Mouse (Mus musculus): ENCODE measurements at regions not wholly inside any gene's neighbourhood (a gene's known extent, or its start where the extent isn't known, plus 50 kb on each side); places are given as distances from the start of the nearest gene placed in this dataset.

- H3K4me1 ChIP-seq (ENCODE audit: control insufficient read depth in 1 of 2, insufficient read depth in 2 of 2): peaks cover 19 to 65% of the 10 kb centered on the region in 2 experiments
- H3K4me3 ChIP-seq (replicated peaks in 1 of 3; ENCODE audit: low read depth in 2 of 3, low read length in 2 of 3, poor library complexity in 1 of 3): no peak overlapping the region
- dilution Hi-C loops (cut with MboI; ENCODE audit: extremely low pct_ligation_motif_present, extremely low pct_unique_long_range_greater_than_20kb, low sequenced_read_pairs): no loop called here
- no peak for TF ChIP-seq RCOR1 (conservative IDR thresholded peaks at IDR 0.05; ENCODE audit: low read depth, low read length)
- no peak for TF ChIP-seq USF1 (IDR thresholded peaks at IDR 0.05; ENCODE audit: low read depth, low read length)
- no peak for TF ChIP-seq MAX (IDR thresholded peaks at IDR 0.05; ENCODE audit: low read length)
- no peak for TF ChIP-seq CHD1 (IDR thresholded peaks at IDR 0.05; ENCODE audit: low read depth, low read length)
- no peak for TF ChIP-seq HCFC1 (IDR thresholded peaks at IDR 0.05; ENCODE audit: low read depth, low read length)
- no peak for TF ChIP-seq MAFK (IDR thresholded peaks at IDR 0.05; ENCODE audit: insufficient replicate concordance, low read length)
- no peak for TF ChIP-seq MYC (IDR thresholded peaks at IDR 0.05; ENCODE audit: low read depth, low read length)
- no peak for TF ChIP-seq POLR2A (IDR thresholded peaks at IDR 0.05; ENCODE audit: low read depth, low read length)
- TF ChIP-seq EP300 (IDR thresholded peaks at IDR 0.05; ENCODE audit: low read length): peak; percentile 82
- peak; percentile 62; the same call in 1 of the 2 replicates for TF ChIP-seq TCF12 (IDR thresholded peaks at IDR 0.05; ENCODE audit: low read depth, low read length)
- TF ChIP-seq KAT2A (IDR thresholded peaks at IDR 0.05; ENCODE audit: insufficient replicate concordance, low read length): no peak
- TF ChIP-seq MAZ (IDR thresholded peaks at IDR 0.05; ENCODE audit: low read depth, low read length): no peak
- TF ChIP-seq ZMIZ1 (IDR thresholded peaks at IDR 0.05; ENCODE audit: low read depth, low read length): no peak
- TF ChIP-seq CHD2 (IDR thresholded peaks at IDR 0.05; ENCODE audit: low read length): 0 out of 2 replicates have a peak, but pooled peaks have one; percentile 51
- TF ChIP-seq BHLHE40 (IDR thresholded peaks at IDR 0.05; ENCODE audit: low read depth, low read length): peak; percentile 36; the same call in 1 of the 2 replicates
- TF ChIP-seq GABPA (IDR thresholded peaks at IDR 0.05; ENCODE audit: insufficient replicate concordance, low read depth, low read length): no peak
- TF ChIP-seq E2F4 (IDR thresholded peaks at IDR 0.05; ENCODE audit: insufficient replicate concordance, low read depth, low read length): no peak
- no peak for TF ChIP-seq TBP (conservative IDR thresholded peaks at IDR 0.05; ENCODE audit: low read depth, low read length)
- TF ChIP-seq PAX5 (IDR thresholded peaks at IDR 0.05; ENCODE audit: low read length): no peak
- TF ChIP-seq ZNF384 (IDR thresholded peaks at IDR 0.05; ENCODE audit: low read depth, low read length): no peak
- no peak for TF ChIP-seq USF2 (conservative IDR thresholded peaks at IDR 0.05; ENCODE audit: low read depth, low read length)
- no peak for TF ChIP-seq POLR2AphosphoS2 (IDR thresholded peaks at IDR 0.05; ENCODE audit: low read depth, low read length)
- TF ChIP-seq JUN (IDR thresholded peaks at IDR 0.05; ENCODE audit: insufficient read depth, low read depth, low read length): peak; percentile 80
- no peak for TF ChIP-seq RAD21 (IDR thresholded peaks at IDR 0.05; ENCODE audit: low read depth, low read length)
- no peak for TF ChIP-seq UBTF (IDR thresholded peaks at IDR 0.05; ENCODE audit: low read depth, low read length)
- peak; percentile 92 for TF ChIP-seq ETS1 (conservative IDR thresholded peaks at IDR 0.05; ENCODE audit: low read depth, low read length)
- TF ChIP-seq JUND (conservative IDR thresholded peaks at IDR 0.05; ENCODE audit: low read depth, low read length): peak; percentile 72
- TF ChIP-seq NRF1 (IDR thresholded peaks at IDR 0.05; ENCODE audit: low read depth, low read length): no peak
- TF ChIP-seq SIN3A (IDR thresholded peaks at IDR 0.05; ENCODE audit: low read length): no peak
- no peak for TF ChIP-seq ZKSCAN1 (IDR thresholded peaks at IDR 0.05; ENCODE audit: borderline replicate concordance, low read depth, low read length)
- peak; percentile 13; the same call in 1 of the 2 replicates for TF ChIP-seq IRF4 (IDR thresholded peaks at IDR 0.05; ENCODE audit: low read depth, low read length)
- TF ChIP-seq ZC3H11A (IDR thresholded peaks at IDR 0.05; ENCODE audit: low read depth, low read length): no peak
- peak; percentile 70 for TF ChIP-seq MEF2A (IDR thresholded peaks at IDR 0.05; ENCODE audit: borderline replicate concordance, low read depth, low read length)
- TF ChIP-seq NELFE (IDR thresholded peaks at IDR 0.05; ENCODE audit: low read depth, low read length): no peak
- no peak for TF ChIP-seq CTCF (conservative IDR thresholded peaks at IDR 0.05 in 1 of 2, IDR thresholded peaks at IDR 0.05 in 1 of 2; ENCODE audit: low read depth in 2 of 2, low read length in 2 of 2)
- TF ChIP-seq SMC3 (IDR thresholded peaks at IDR 0.05; ENCODE audit: low read depth, low read length): 0 out of 2 replicates have a peak, but pooled peaks have one; percentile 2
- TF ChIP-seq MXI1 (IDR thresholded peaks at IDR 0.05; ENCODE audit: low read depth, low read length): no peak
- TF ChIP-seq ELF1 (IDR thresholded peaks at IDR 0.05; ENCODE audit: low read depth, low read length): no peak
- peak overlapping the region; percentile 64 for H3K27ac ChIP-seq (ENCODE audit: insufficient read depth, low read depth)
- in situ Hi-C loops (cut with MboI; ENCODE audit: low pct_ligation_motif_present, low pct_unique_long_range_greater_than_20kb, low sequenced_read_pairs): no loop called here
- no peak overlapping the region for H3K4me2 ChIP-seq (ENCODE audit: insufficient read depth, low read depth, poor library complexity, severe bottlenecking)
- H3K36me3 ChIP-seq (replicated peaks in 1 of 2; ENCODE audit: control insufficient read depth in 1 of 2, insufficient read depth in 1 of 2, low read length in 1 of 2): no peaks in the 10 kb centered on the region
- no peaks in the 10 kb centered on the region for H3K79me2 ChIP-seq (replicated peaks; ENCODE audit: control insufficient read depth, extremely low read depth, insufficient read depth, poor library complexity, severe bottlenecking)
- H3K27me3 ChIP-seq (replicated peaks): no peaks in the 10 kb centered on the region
- H3K9ac ChIP-seq (ENCODE audit: insufficient read depth, low read depth): 0 out of 2 replicates have a peak overlapping the region, but pooled peaks have one; percentile 77
- no peak for DNase-seq (ENCODE audit: extremely low read depth)
- no peaks in the 10 kb centered on the region for H3K9me3 ChIP-seq (replicated peaks; ENCODE audit: low read length)
These were observed 112.6 kb upstream of the Tbl1xr1 start for GRCm38 (mm10) chr3:21963733-21964351.

All from CH12.LX (cell line).